Mouse (Mus musculus): ENCODE results near the gene Gnb1l. TPM values are rescaled to one million over a fixed set of nuclear protein-coding genes. Genes with fewer than 3 reads are reported as not detected.

Gnb1l gene
- 1 to 10 TPM; 6.1 to 7.5 TPM for total RNA-seq (2021)
- long read RNA-seq, experiment 1, partial matches to known transcripts, result 0 of 10 reads
- long read RNA-seq, experiment 1, other reads (novel, unspliced or antisense), result 4 of 10 reads
- long read RNA-seq, experiment 2, partial matches to known transcripts, result 1 of 14 reads
- long read RNA-seq, experiment 2, other reads (novel, unspliced or antisense), result 9 of 14 reads

DNA sequence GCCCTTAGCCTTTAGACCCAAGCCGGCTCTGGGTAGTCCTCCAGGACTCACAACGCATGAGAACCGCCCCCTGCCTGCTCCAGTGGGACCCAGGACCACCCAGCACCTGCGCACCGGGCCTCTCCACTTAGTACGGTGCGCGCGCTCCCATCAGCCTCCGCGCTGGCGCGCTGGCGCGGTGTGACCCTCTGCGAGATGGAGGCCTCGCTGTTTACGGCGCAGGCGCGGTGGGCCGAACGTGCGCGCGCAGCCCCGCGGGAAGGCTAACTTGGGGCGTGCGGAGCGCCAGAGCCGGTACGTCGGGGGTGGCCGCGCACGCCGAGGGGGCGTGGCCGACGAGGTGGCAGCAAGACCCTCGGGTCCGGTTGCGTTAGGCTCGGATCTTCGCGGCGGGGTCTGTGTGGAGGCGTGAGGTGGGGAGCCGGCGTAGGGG is at the start of gene Gnb1l, which contains the start of gene Rtl10:
Gene Gnb1l, plus strand, starts transcription at position 156 of the 433 bp plus-strand sequence.
Gene Rtl10, plus strand, starts transcription at position 344 of the 433 bp plus-strand sequence.
- peak; percentile 94 to 97 for DNase-seq (ENCODE audit: low spot score in 2 of 2)

- DNase-seq (ENCODE audit: low spot score in 2 of 2), result no peak
Observed at GRCm38 (mm10) chr16:18449005-18449404, 49.5 kb upstream of the Gnb1l start.

DNA sequence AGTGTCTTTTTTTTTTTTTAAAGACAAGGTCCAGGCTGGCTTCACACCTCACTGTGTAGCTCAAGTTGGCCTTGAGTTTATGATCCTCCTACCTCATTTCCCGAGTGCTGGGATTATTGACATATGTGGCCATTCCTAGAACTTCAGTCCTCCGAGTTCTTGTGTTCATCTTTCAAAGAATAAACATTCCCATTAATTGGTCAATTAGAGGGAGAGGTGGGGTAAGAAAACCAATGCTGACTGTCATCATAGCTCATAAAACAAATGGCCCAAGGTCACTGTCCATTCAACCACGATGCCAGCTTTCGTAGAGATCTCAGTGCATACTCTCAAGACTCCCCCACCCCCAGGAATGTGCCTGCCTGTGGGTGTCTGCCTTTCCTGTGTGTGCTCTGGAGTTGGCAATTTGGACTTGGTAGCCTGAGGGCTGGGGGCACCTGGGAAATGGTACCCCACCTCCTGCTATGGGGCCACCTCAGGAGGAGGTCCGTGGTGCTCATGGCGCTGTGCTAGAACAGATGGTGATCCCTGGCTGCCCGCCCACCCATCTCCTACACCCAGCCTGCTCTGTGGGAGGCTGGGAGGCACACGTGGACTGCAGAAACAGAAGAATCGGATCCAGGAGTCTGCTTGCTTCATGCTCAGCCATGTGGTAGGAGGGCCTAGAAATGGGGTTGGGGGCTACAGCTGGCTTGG is 46.9 kb upstream of the Gnb1l start:
- DNase-seq (ENCODE audit: low spot score in 2 of 2), result peak; percentile 62 to 75

DNA sequence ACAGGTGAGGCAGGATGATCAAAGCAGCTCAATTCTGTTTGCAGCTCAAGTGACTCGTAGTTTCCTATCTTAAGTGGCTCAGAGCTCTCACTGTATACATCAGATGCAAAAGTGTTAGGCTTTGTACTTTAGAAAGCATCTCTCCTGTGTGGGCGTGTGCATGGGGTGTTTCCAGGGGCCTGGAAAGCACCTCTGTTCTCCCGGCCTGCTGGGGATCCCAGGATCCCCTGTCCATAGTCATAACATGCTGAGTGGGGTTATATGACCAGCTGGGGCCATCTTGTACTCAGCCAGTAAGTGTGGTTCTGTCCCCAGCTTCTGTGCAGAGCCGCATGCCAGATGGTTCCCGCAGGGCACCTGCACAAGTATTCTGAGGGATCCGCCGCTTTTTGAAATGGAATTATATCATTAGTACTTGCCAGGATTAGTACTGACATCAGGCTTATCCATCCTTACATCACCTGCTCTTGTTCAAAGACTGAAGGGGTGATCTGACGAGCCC is 46.1 kb upstream of the Gnb1l start:
- DNase-seq (ENCODE audit: low spot score in 2 of 2), result peak in 1 of 2 experiments; percentile 52

DNA sequence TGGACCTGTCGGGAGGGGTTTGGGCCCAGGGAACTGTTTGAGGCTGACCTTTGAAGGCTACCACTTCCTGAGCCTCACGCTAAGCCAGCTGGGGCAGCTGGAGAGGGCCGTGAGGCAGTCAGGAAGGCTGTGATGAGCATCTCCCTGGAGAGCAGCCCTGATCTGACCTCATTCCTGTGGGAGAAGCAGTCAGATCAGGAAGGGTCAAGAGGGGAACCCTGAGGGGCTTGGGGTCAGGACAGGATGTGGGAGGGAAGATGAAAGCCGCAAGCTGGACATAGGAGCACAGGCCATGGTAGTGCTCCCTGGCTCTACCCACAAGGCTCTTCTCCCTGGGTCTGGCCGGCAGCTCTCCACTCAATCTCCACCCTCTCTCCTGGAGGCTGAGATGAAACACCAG is 44.7 kb upstream of the Gnb1l start:
- no peak for DNase-seq (ENCODE audit: low spot score in 2 of 2)

DNA sequence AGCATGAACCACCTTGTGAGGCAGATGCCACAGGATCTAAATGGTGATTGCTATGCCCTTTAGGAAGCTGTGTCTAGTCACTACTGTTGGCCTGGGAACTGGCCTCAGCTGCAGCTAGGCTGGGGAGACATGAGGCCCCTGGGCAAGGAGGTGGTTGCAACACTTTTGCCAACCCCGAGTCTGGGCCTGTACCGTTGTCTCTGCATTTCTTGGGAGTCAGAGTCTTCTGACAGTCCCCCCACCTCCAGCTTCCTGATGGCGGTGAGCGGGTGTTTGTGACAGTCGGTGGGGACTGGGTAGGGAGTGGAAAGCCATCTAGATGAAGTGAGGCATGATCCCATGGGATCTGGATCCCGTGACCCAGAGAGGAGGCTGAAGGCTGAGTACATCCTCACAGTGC is 43.1 kb upstream of the Gnb1l start:
- no peak for DNase-seq (ENCODE audit: low spot score in 2 of 2)

- no peak for DNase-seq (ENCODE audit: low spot score in 2 of 2)
Observed at GRCm38 (mm10) chr16:18458661-18459060, 39.9 kb upstream of the Gnb1l start.

DNA sequence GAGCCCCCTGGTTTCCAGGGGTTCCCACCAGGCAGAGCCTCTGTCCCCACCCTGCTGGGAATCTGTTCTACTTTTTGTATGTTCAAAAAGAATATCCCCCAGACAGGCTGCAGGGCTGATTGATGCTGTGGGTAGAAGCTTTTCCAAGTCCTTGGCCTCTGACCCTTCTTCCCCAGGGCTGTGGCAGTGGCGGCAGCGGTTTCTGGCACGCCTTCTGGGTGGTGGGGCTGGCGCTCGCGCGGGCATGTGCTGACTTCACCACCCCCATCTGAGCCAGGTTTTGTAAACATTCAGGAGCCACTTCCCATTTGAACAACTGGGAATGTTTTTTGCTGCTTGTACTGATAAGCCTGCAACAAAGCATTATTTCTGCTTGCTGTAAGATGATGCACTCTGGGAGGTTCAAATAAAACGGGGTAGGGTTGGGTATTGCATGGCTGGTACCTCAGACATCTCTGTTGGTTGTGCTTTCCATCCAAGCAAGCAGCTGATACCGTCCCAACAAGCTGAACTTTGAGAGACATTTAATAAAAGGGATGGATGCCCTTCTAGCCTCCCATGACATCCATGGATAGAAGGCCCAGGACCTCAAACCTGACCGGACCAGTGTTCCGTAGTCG is 39.1 kb upstream of the Gnb1l start:
- DNase-seq (ENCODE audit: low spot score in 2 of 2), result no peak

GRCm38 (mm10) chr16:18459955-18460370 is 38.5 kb upstream of the Gnb1l start:
- no peak for DNase-seq (ENCODE audit: low spot score in 2 of 2)

GRCm38 (mm10) chr16:18460826-18461225 is 37.7 kb upstream of the Gnb1l start:
- DNase-seq (ENCODE audit: low spot score in 2 of 2), result no peak

- no peak for DNase-seq (ENCODE audit: low spot score in 2 of 2)
Observed at GRCm38 (mm10) chr16:18462031-18462430, 36.5 kb upstream of the Gnb1l start.

GRCm38 (mm10) chr16:18462598-18462997 is 35.9 kb upstream of the Gnb1l start:
- no peak for DNase-seq (ENCODE audit: low spot score in 2 of 2)

GRCm38 (mm10) chr16:18464271-18464670 is 34.2 kb upstream of the Gnb1l start:
- DNase-seq (ENCODE audit: low spot score in 2 of 2), result no peak

GRCm38 (mm10) chr16:18470829-18471228 is 27.7 kb upstream of the Gnb1l start:
- no peak for DNase-seq (ENCODE audit: low spot score in 2 of 2)

DNA sequence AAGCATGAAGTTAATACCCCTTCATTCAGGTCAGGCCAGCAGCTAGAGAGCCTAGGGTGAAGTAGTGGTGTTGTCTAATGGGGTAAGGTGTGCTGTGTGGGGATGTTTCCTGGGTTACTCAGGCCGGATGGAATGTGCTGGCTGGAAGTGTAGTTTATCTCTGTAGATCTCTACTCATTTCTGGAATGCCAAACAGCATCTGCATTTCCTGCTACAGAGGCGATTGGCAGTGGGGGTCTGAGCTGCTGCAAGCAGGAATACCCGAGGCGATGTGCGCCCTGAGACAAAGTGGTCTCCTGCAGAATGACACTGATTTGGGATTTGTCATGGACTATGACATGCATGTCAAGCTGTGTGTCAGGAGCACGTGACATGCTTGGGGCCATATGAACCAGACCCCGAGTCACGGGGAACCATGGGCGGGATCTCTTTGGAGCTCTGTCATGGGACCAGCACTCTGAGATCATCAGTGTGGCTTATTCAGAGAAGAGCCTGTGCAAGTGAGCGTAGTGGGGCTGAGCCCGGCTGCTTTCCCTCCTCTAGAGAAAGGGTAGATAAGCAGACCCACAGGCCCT is 27.0 kb upstream of the Gnb1l start:
- DNase-seq (ENCODE audit: low spot score in 2 of 2), result no peak

- DNase-seq (ENCODE audit: low spot score in 2 of 2), result no peak
Observed at GRCm38 (mm10) chr16:18471976-18472375, 26.5 kb upstream of the Gnb1l start.

GRCm38 (mm10) chr16:18472416-18472815 is 26.1 kb upstream of the Gnb1l start:
- no peak for DNase-seq (ENCODE audit: low spot score in 2 of 2)

DNA sequence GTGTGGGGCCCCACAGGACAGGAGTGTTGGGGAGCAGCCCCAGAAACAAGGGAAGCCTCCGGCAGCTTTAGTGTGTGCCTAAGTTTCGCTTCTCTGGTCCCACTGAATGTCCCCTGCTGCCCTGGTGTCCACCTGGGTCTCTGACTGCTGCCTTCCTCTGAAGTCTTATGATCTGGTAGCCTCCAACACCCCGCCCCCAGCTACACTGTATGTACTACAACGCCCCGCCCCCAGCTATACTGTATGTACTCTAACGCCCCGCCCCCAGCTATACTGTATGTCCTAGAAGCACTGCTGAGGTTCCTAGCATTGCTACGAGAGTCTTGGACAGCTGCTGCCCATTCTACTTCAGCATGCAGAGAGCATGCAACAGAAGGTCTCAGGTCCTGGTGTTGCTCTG is 25.5 kb upstream of the Gnb1l start:
- DNase-seq (ENCODE audit: low spot score in 2 of 2), result no peak

- no peak for DNase-seq (ENCODE audit: low spot score in 2 of 2)
Observed at GRCm38 (mm10) chr16:18474021-18474420, 24.5 kb upstream of the Gnb1l start.

DNA sequence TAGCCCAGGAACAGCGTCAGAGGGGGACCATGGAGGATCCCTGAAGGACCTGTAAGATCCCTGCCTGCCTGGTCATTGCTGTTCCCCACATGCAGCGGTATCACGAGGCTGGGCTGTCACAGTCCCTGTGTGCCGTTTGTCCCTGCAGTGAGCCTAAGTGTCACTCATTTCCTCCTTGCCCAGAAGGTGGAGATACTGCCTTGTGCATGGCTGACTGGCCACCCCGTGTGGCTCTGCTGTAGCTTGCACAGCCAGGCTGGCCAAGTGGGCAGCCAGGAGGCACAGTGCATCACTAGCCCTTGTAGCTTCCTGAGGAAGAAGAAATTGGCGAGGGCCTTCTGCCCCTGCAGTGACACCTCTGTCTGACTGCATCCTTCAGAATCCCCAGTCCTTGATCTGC is 20.5 kb upstream of the Gnb1l start:
- no peak for DNase-seq (ENCODE audit: low spot score in 2 of 2)

DNA sequence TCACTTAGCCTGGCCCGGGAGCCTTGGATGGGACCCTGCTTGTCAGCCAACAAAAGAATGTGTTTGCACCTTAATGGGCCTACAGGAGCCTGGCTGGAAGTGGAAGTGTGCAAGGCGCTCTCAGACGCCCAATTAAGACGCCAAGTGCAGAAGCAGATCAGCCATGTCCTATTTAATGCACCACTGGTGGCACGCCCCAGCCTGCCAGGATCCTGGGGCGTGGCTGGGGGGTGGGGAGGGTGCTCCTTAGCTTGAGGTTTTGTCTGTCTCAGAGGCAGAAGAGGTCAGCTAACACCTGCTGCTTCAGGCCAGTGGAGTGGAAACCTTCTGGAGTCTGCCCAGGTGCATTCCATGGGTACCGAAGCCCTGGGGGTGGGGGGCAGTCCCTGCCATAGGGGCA is 18.8 kb upstream of the Gnb1l start:
- no peak for DNase-seq (ENCODE audit: low spot score in 2 of 2)

DNA sequence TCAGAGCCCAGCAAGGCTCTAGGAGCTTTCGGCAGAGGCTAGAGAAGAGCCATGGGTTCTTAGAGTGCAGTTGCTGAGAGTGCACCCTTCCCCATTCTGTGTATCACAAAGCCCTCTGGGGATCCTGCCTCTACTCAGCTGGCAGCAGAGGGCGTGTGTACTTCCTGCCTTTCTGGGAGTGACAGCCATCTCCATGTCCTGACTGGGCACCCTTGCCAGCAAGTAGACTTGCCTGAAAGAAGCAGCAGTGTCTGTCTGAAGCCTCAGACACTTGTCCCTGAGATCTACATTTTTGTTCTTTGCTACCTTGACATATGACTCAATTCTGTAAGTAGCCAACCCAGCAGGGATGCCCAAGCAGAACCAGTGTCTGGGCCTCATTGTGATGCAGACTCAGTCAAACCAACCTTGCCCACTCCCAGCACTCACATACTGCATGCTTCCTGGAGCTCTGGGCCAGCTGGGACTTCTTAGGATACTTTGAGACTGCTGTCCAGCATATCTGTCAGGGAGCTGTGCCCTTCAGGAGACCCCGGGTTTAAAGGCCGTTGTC is 17.5 kb upstream of the Gnb1l start:
- DNase-seq (ENCODE audit: low spot score in 2 of 2), result no peak

Measured in layer of hippocampus, postnatal 14 days (tissue).